Mouse (Mus musculus): ENCODE measurements around the gene Xirp2.
"Not testable (repeated sequence)": the region's sequence is repeated elsewhere in the genome, so short reads cannot be mapped to it uniquely, and the experiment has no call there.

The Xirp2 gene
- long read RNA-seq, experiment 1: 0 reads
- long read RNA-seq, experiment 2: 0 reads

DNA sequence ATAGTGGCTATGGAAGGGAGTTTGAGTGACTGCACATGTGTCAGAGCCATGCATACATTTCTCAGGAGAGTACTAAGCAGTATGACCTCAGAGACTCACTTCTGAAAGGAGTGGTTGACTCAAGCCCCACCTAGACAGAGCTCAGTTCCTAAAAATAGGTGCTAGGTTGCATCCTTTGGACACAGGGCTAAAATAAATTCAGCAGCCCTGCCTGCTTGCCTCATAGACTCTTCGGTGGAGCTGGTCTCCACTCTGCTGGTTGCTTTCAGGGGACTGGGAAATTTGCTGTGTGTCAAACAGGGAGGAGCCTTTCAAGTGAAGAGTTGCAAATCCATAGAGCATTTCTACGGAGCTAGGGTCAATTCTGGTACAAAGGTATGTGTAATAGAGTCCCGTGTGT is at the start of gene Xirp2:
TSS of gene Xirp2 (plus strand) at position 223 of the 400 bp plus-strand sequence.
- intact Hi-C loops (cut with DNase I): no loop called here

DNA sequence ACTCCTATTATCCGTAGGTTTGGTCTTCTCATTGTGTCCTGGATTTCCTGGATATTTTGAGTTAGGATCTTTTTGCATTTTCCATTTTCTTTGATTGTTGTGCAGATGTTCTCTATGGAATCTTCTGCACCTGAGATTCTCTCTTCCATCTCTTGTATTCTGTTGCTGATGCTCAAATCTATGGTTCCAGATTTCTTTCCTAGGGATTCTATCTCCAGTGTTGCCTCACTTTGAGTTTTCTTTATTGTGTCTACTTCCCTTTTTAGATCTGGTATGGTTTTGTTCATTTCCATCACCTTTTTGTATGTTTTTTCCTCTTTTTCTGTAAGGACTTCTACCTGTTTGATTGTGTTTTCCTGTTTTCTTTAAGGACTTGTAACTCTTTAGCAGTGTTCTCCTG is 32.4 kb upstream of the Xirp2 start, which contains the start of gene Gm21830:
TSS of gene Gm21830 (plus strand) at position 301 of the 400 bp plus-strand sequence.
- intact Hi-C loops (cut with DNase I): not testable (repeated sequence)

DNA sequence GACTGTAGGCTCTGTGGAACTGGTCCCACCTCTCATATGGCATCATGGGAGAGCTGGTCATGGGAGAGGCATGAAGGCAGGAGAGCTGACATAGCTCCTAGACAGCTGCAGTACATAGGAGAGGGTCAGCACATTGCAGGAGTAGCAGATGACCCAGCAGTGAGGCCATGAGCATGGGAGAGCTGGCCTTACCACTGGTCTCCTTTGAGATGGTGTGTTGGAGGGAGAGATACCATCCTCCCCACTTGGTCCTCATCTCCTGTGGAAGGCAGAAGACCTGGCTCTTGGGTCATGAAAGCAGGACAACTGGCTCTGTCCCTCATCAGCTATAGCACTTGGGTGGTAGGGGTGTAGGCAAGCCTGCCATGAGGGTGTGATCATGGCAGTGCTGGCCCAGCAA is 24.9 kb upstream of the Xirp2 start:
- intact Hi-C loops (cut with DNase I): no loop called here

DNA sequence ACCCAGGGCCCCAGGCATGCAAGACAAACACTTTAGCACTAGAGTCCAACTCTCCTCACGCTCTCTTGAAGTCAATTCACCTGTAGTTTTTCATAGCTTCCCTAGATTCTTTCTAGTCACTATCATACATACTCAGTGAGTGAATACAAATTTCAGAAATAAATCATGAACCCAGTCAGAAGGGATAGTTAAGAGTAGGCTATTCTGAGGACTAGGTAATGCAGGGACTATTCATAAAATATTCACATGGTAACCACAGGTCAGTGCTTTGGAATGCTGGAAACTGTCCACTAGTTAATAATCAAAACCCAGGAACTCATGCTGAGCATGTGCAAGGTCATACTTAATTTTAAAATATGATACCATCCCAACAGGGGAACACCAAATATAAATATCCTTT is 23.0 kb upstream of the Xirp2 start:
- intact Hi-C loops (cut with DNase I): no loop called here

- intact Hi-C loops (cut with DNase I): no loop called here
These were observed 12.7 kb upstream of the Xirp2 start, which contains the start of gene Gm26727 for GRCm38 (mm10) chr2:67433081-67433480. Gm26727 (minus strand) TSS chr2:67433181.

DNA sequence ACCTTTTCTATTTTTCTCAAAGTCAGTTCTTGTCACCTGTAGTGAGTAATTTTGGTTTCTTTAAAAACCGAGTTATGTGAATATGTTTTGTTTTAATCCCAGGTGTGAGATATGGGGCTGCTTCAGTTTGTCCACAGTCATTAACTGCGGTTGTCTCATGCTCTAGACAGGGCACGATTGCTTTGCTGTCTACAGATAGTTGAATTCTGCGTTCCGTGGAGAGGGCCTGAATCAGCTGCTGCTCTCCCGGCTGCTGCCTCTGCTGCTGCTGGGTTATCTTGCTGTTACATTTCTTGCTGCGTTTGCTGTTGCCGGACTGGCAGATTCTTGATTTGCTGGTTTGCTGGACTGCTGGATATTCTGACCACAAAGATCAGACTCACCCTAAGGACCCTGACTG is 7.5 kb upstream of the Xirp2 start:
- intact Hi-C loops (cut with DNase I): no loop called here

DNA sequence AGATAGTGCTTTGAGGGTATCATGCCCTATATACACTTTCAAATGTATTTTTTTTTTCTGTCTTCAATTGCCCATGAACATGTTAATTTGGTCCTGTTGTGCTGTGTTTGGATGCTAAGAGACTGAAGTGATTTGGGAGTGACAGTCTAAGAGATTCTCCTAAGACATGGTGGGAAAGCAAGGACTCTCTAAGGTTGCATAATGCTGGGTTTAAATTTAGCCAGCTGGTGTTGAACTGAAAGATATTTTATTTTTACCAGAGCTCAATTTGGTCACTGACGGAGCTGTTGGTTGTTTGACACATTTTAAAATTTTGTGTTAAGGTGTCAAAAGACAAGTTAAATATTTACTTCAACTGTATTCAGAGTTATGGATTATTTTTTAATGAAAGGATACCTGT is 970 bp downstream of the Xirp2 start:
- intact Hi-C loops (cut with DNase I): no loop called here

- intact Hi-C loops (cut with DNase I): no loop called here
These were observed 1.4 kb downstream of the Xirp2 start for GRCm38 (mm10) chr2:67447206-67447605.

GRCm38 (mm10) chr2:67460857-67461256 is 15.1 kb downstream of the Xirp2 start:
- intact Hi-C loops (cut with DNase I): no loop called here

GRCm38 (mm10) chr2:67467036-67467435 is 21.2 kb downstream of the Xirp2 start:
- intact Hi-C loops (cut with DNase I): no loop called here

GRCm38 (mm10) chr2:67470030-67470429 is 24.2 kb downstream of the Xirp2 start:
- intact Hi-C loops (cut with DNase I): not testable (repeated sequence)

DNA sequence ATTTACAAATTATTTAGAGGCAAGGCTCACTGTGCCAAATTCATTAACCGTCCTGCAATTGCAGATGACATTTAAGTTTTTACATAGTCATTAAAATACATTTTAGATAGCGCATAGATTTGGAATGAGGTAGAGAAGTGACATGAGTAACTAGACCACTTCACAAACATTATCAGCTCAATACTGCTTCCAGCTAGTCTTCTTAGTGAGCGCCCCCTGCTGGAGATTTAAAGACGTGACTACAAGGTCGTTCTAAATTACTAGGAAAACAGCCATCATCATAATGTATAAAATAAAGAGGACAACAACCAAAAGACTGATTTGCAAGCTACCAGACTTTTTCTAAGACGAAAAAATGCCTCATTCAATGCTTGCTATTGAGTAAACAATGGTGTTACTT is 32.0 kb downstream of the Xirp2 start:
- intact Hi-C loops (cut with DNase I): loop anchor here (2.0 kb wide), 1 partner anchor 515 kb away; no protein-coding TSS in a partner anchor

- intact Hi-C loops (cut with DNase I): loop anchor here (10.0 kb wide), 1 partner anchor 256 kb away; no protein-coding TSS in a partner anchor
These were observed 35.2 kb downstream of the Xirp2 start for GRCm38 (mm10) chr2:67481051-67481450.

DNA sequence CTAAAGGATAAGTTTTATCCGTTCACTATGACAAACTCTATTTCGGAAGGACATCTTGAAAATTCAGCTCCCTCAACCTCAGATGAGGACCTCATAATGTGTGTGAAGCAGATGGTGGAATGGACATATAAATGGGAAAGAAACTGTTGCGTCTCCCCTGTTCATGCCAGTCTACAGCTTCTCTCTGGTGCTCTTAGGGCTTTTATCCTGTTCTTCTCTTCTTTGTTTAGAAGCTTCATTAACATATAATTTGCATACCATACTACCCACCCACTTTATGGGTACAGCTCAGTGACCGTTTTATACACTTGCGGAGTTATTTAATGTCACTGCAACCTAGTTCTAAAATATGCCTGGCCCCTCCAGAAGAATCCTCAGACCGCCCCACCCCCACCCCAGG is 40.9 kb downstream of the Xirp2 start:
- intact Hi-C loops (cut with DNase I): loop anchor here (10.0 kb wide), 1 partner anchor 262 kb away; no protein-coding TSS in a partner anchor

DNA sequence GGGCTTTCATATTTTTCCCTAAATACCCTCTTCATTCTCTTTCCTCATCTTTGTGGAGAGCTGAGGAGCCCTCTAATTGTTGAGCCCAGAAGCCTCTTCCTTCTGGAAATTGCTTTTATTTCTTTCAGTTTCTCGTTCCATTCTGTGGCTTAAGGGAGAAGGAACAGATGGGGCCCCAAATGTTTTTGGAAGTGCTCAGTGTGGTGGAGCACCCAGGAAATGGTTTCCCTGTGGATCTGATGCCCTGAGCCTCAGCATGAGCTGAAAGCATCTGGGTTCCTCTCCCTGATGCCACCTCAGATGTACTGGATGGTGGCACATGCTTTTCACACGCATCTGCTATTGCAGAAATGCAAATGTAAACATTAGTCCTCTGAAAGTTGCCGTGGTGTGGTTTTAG is 41.4 kb downstream of the Xirp2 start:
- intact Hi-C loops (cut with DNase I): loop anchor here (10.0 kb wide), 1 partner anchor 262 kb away; no protein-coding TSS in a partner anchor

- intact Hi-C loops (cut with DNase I): loop anchor here (10.0 kb wide), 1 partner anchor 264 kb away; no protein-coding TSS in a partner anchor
These were observed 42.8 kb downstream of the Xirp2 start for GRCm38 (mm10) chr2:67488465-67489127.

DNA sequence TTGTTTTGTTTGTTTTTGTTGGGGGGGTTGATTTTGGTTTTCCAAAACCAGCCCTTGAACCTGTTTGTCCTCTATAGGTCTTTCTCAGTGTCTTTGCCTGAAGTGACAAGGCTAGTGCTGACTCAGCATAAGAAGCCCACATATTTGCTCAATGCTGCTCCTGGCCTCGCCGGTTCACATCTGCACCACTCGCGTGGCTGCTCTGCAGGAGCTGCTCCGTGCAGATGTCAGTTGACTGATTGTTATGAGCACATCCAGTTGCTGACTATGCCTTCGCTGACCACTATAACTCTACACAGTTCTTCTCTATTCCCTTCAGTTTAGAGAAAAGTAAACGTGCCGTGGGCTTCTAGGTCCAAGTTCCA is 43.3 kb downstream of the Xirp2 start:
- intact Hi-C loops (cut with DNase I): loop anchor here (10.0 kb wide), 1 partner anchor 264 kb away; no protein-coding TSS in a partner anchor

GRCm38 (mm10) chr2:67505457-67505856 is 59.7 kb downstream of the Xirp2 start:
- intact Hi-C loops (cut with DNase I): no loop called here

DNA sequence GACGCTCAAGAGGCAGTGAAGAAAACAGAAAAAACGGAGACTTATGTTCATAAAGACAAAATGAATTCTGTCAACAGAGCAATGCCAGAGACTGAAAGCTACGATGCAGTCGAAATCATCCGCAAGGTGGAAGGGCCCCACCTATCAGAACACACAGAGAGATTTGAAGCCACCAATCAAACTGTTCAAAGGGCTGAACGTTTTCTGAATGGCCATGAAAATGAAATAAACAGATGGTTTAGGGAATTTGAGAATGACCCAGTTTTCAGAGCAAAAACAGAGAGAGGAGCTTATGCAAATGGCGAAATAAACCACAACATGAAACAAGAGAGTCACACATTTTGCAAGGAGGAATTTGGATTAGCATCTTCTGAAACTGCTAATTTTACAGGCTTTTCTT is 70.6 kb downstream of the Xirp2 start:
- intact Hi-C loops (cut with DNase I): no loop called here

DNA sequence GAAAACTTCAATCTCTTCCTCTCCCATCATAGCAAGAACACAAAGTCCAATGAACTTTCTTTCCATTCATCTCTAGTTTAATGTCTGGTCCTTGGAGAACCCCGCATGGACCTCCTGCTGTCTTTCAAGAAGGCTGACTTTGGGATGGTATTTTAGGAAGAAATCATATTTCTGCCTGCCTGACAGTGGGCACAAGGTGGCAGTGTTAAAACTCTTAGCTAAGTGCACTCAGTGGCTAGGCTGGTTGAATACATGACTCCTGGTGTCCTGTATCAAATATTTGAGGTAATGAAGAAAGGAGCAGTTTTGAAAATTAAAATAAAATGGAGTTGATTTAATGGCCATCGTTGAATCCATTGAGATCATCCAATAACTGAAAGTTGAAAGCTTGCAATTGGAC is 89.5 kb downstream of the Xirp2 start:
- intact Hi-C loops (cut with DNase I): no loop called here

DNA sequence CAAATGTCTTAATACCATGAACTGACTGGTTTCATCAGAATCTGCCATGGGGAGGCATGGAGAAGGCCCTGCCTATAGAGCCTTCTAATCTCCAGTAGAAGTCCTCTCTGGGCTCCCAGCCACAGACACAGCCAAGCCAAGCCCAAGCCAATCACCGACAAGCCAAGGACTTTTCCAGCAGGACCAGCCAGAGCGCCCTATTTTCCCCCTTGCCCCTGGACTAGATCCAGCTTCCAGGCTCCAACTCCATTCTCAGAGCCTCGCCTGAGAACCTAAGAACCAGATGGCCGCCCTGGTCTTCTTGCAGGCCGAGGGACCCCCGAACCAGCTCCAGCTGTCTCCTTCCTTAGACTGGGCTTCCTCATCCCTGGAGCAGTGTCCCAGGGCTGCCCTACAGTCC is 93.6 kb downstream of the Xirp2 start:
- intact Hi-C loops (cut with DNase I): no loop called here

DNA sequence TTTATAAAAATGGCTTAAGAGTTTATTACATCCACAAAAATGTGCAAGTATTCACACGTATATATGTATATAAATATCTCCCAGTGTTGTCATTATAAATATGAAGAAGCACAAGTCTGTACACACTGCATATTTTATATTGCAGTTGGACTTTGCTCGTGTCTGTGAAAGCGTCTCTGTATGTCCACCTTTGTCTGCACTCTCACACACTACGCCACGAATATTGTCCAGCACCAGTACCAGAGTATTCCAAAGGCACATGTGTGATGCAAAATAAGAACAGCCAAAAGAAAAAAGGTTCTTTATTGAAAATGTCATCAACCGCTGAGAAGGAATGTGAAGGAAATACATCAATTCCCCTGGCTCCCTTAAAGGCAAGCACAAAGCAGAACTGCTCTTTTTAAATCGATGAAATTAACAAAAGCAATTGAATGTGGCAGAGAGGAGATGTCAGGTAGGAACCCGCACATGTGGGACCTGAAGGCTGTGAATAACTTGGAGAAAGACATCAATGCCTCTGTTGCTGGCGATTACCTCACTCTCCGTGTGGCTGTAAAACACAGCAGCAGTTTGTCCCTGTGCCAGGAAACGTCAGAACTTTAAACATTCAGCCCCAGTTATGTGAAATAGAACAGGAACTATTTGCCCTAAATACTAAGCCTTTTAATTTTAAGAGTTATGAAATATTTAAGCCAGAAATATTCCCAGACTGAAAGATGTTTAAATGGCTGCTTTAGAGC is 96.3 kb downstream of the Xirp2 start:
- intact Hi-C loops (cut with DNase I): no loop called here

Measured in adrenal gland (tissue).